Mouse (Mus musculus) forebrain, embryonic 13.5 days (tissue): ENCODE measurements around the gene Arhgap10. TPM values are rescaled to one million over a fixed set of nuclear protein-coding genes. Genes with fewer than 3 reads are reported as not detected.

Source experiments
- ATAC-seq: fragments of 200-750 bp; cut with Nextera tagmentation; 2 replicates; pipeline ENCODE4 v1.8.0; 2017
- H3K27ac ChIP-seq: fragments of 300-500 bp; sonication (generic); 2 replicates; pipeline ENCODE4 v1.5.1; 2015; ENCODE audit warnings: inconsistent platforms, mild to moderate bottlenecking, moderate library complexity
- H3K27me3 ChIP-seq: fragments of 300-500 bp; sonication (generic); 2 replicates; pipeline ENCODE4 v1.6.1; 2015; ENCODE audit warnings: mild to moderate bottlenecking, inconsistent platforms
- H3K36me3 ChIP-seq: fragments of 300-500 bp; sonication (generic); 2 replicates; pipeline ENCODE4 v1.6.1; 2015; ENCODE audit warnings: mild to moderate bottlenecking, inconsistent platforms; ENCODE audit not compliant: poor library complexity, severe bottlenecking
- H3K4me1 ChIP-seq: fragments of 300-500 bp; sonication (generic); 2 replicates; pipeline ENCODE4 v1.6.1; 2015; ENCODE audit warnings: inconsistent platforms
- H3K4me2 ChIP-seq: fragments of 300-500 bp; sonication (generic); 2 replicates; pipeline ENCODE4 v1.6.1; 2015; ENCODE audit warnings: inconsistent platforms, mild to moderate bottlenecking, moderate library complexity
- H3K4me3 ChIP-seq: fragments of 300-500 bp; sonication (generic); 2 replicates; pipeline ENCODE4 v1.5.1; 2015; ENCODE audit warnings: mild to moderate bottlenecking, inconsistent platforms
- H3K9ac ChIP-seq: fragments of 300-500 bp; sonication (generic); 2 replicates; pipeline ENCODE4 v1.6.1; 2015; ENCODE audit warnings: mild to moderate bottlenecking, inconsistent platforms
- H3K9me3 ChIP-seq: fragments of 300-500 bp; sonication (generic); replicated peaks from 2 replicates; pipeline ENCODE4 v1.6.1; 2016; ENCODE audit warnings: inconsistent platforms
- WGBS: fragments of 180-500 bp; shearing (Covaris S2); methylation state at CpG from one replicate; pipeline ENCODE4 v1.1.7; 2015; 5-methylcytosine and 5-hydroxymethylcytosine counted together
- polyA plus RNA-seq: library from polyadenylated mRNA; unstranded; fragments of >200 nt; fragmentation: Nextera tagmentation; extraction: Ambion mirVana; gene quantifications from 2 replicates; pipeline ENCODE4 v1.2.1, GENCODE M21; 2015

Gene Arhgap10
- polyA plus RNA-seq, 1 experiment from 2014 or later = 5.2 TPM

- no peak overlapping the region for H3K4me3 ChIP-seq
- WGBS = 90% methylated on average over 19 of the region's 19 CpGs
- no peaks in the 10 kb centered on the region for H3K27me3 ChIP-seq
- H3K27ac ChIP-seq = no peak overlapping the region
- H3K9me3 ChIP-seq = no peaks in the 10 kb centered on the region
- H3K36me3 ChIP-seq = no peaks in the 10 kb centered on the region
- H3K4me1 ChIP-seq = no peaks in the 10 kb centered on the region
- H3K9ac ChIP-seq = no peak overlapping the region
- ATAC-seq = no peak
- no peak overlapping the region for H3K4me2 ChIP-seq
Measured at GRCm38 (mm10) chr8:77408527-77409215, 109.1 kb downstream of the Arhgap10 start.

- H3K27me3 ChIP-seq = no peaks in the 10 kb centered on the region
- H3K36me3 ChIP-seq = no peaks in the 10 kb centered on the region
- no peak overlapping the region for H3K9ac ChIP-seq
- H3K4me1 ChIP-seq = no peaks in the 10 kb centered on the region
- no peak overlapping the region for H3K4me2 ChIP-seq
- no peak overlapping the region for H3K27ac ChIP-seq
- 77% methylated on average over 13 of the region's 13 CpGs for WGBS
- H3K9me3 ChIP-seq = no peaks in the 10 kb centered on the region
- no peak for ATAC-seq
- H3K4me3 ChIP-seq = no peak overlapping the region
Measured at GRCm38 (mm10) chr8:77406846-77407245, 110.9 kb downstream of the Arhgap10 start.

- H3K27ac ChIP-seq = no peak overlapping the region
- no peak overlapping the region for H3K4me3 ChIP-seq
- H3K36me3 ChIP-seq = no peaks in the 10 kb centered on the region
- no peaks in the 10 kb centered on the region for H3K9me3 ChIP-seq
- no peak overlapping the region for H3K9ac ChIP-seq
- H3K4me2 ChIP-seq = no peak overlapping the region
- H3K4me1 ChIP-seq = no peaks in the 10 kb centered on the region
- no peak for ATAC-seq
- H3K27me3 ChIP-seq = no peaks in the 10 kb centered on the region
- WGBS = 21% methylated on average over 5 of the region's 5 CpGs
Measured at GRCm38 (mm10) chr8:77406444-77406843, 111.3 kb downstream of the Arhgap10 start.

- ATAC-seq = no peak
- H3K4me2 ChIP-seq = no peak overlapping the region
- 79% methylated on average over 6 of the region's 6 CpGs for WGBS
Measured at GRCm38 (mm10) chr8:77404017-77404416, 113.7 kb downstream of the Arhgap10 start.

GRCm38 (mm10) chr8:77401934-77402333 is 115.8 kb downstream of the Arhgap10 start:
- ATAC-seq = no peak

More at GRCm38 (mm10) chr8:77404017-77404416, 113.7 kb downstream of the Arhgap10 start:
- H3K4me3 ChIP-seq = no peak overlapping the region
- H3K9me3 ChIP-seq = no peaks in the 10 kb centered on the region
- H3K4me1 ChIP-seq = no peaks in the 10 kb centered on the region
- no peak overlapping the region for H3K27ac ChIP-seq
- no peaks in the 10 kb centered on the region for H3K36me3 ChIP-seq
- H3K27me3 ChIP-seq = no peaks in the 10 kb centered on the region
- no peak overlapping the region for H3K9ac ChIP-seq

GRCm38 (mm10) chr8:77401140-77401539 is 116.6 kb downstream of the Arhgap10 start:
- H3K4me1 ChIP-seq = no peaks in the 10 kb centered on the region
- no peak overlapping the region for H3K4me3 ChIP-seq
- peaks cover 7% of the 10 kb centered on the region; the same call in 1 of the 2 replicates for H3K36me3 ChIP-seq
- H3K9ac ChIP-seq = no peak overlapping the region
- H3K9me3 ChIP-seq = peaks cover 16% of the 10 kb centered on the region
- H3K27me3 ChIP-seq = no peaks in the 10 kb centered on the region
- no peak for ATAC-seq
- H3K4me2 ChIP-seq = no peak overlapping the region
- H3K27ac ChIP-seq = no peak overlapping the region
- 96% methylated on average over 5 of the region's 5 CpGs for WGBS

More at GRCm38 (mm10) chr8:77401934-77402333, 115.8 kb downstream of the Arhgap10 start:
- Histone ChIP-seq H3K27me3 (no peaks in the 10 kb centered on the region), H3K9ac (no peak overlapping the region), H3K36me3 (peaks cover 7% of the 10 kb centered on the region; the same call in 1 of the 2 replicates), H3K4me3 (no peak overlapping the region), H3K9me3 (peaks cover 8% of the 10 kb centered on the region), H3K27ac (no peak overlapping the region), H3K4me2 (no peak overlapping the region), H3K4me1 (no peaks in the 10 kb centered on the region)
- WGBS = 94% methylated on average over 3 of the region's 3 CpGs

- no peak for ATAC-seq
- Histone ChIP-seq H3K27ac (no peak overlapping the region), H3K36me3 (no peaks in the 10 kb centered on the region), H3K4me1 (peaks cover 3% of the 10 kb centered on the region; the same call in 1 of the 2 replicates), H3K4me2 (no peak overlapping the region), H3K9me3 (no peaks in the 10 kb centered on the region), H3K27me3 (no peaks in the 10 kb centered on the region), H3K4me3 (no peak overlapping the region), H3K9ac (no peak overlapping the region)
- 96% methylated on average over 6 of the region's 6 CpGs for WGBS
Measured at GRCm38 (mm10) chr8:77384080-77384479, 133.7 kb downstream of the Arhgap10 start.

GRCm38 (mm10) chr8:77383671-77384070 is 134.1 kb downstream of the Arhgap10 start:
- H3K9me3 ChIP-seq = no peaks in the 10 kb centered on the region
- no peaks in the 10 kb centered on the region for H3K27me3 ChIP-seq
- H3K4me1 ChIP-seq = peaks cover 3% of the 10 kb centered on the region; the same call in 1 of the 2 replicates
- no peak for ATAC-seq
- WGBS = 89% methylated on average over 8 of the region's 8 CpGs
- H3K36me3 ChIP-seq = no peaks in the 10 kb centered on the region
- H3K27ac ChIP-seq = no peak overlapping the region
- no peak overlapping the region for H3K9ac ChIP-seq
- H3K4me2 ChIP-seq = no peak overlapping the region
- H3K4me3 ChIP-seq = no peak overlapping the region

- no peak overlapping the region for H3K4me2 ChIP-seq
- WGBS = 84% methylated on average over 6 of the region's 6 CpGs
- no peaks in the 10 kb centered on the region for H3K36me3 ChIP-seq
- H3K4me3 ChIP-seq = no peak overlapping the region
- H3K9me3 ChIP-seq = no peaks in the 10 kb centered on the region
- H3K9ac ChIP-seq = no peak overlapping the region
- no peak overlapping the region for H3K27ac ChIP-seq
- no peak for ATAC-seq
- H3K27me3 ChIP-seq = no peaks in the 10 kb centered on the region
- peaks cover 11% of the 10 kb centered on the region for H3K4me1 ChIP-seq
Measured at GRCm38 (mm10) chr8:77380844-77381243, 136.9 kb downstream of the Arhgap10 start.

- Histone ChIP-seq H3K4me2 (no peak overlapping the region), H3K27ac (no peak overlapping the region), H3K9ac (no peak overlapping the region), H3K27me3 (no peaks in the 10 kb centered on the region), H3K36me3 (no peaks in the 10 kb centered on the region), H3K9me3 (no peaks in the 10 kb centered on the region), H3K4me3 (no peak overlapping the region), H3K4me1 (peaks cover 17% of the 10 kb centered on the region)
- WGBS = 59% methylated on average over 11 of the region's 11 CpGs
- ATAC-seq = no peak
Measured at GRCm38 (mm10) chr8:77379300-77379699, 138.5 kb downstream of the Arhgap10 start.

- no peak overlapping the region for H3K27ac ChIP-seq
- H3K4me1 ChIP-seq = peaks cover 17% of the 10 kb centered on the region
- H3K36me3 ChIP-seq = no peaks in the 10 kb centered on the region
- peak; percentile 73 for ATAC-seq
- H3K9me3 ChIP-seq = no peaks in the 10 kb centered on the region
- H3K4me3 ChIP-seq = no peak overlapping the region
- H3K27me3 ChIP-seq = no peaks in the 10 kb centered on the region
- WGBS = 27% methylated on average over 5 of the region's 5 CpGs
- no peak overlapping the region for H3K9ac ChIP-seq
- H3K4me2 ChIP-seq = no peak overlapping the region
Measured at GRCm38 (mm10) chr8:77376451-77376853, 141.3 kb downstream of the Arhgap10 start.

- no peak overlapping the region for H3K4me2 ChIP-seq
- H3K9ac ChIP-seq = no peak overlapping the region
- peaks cover 18% of the 10 kb centered on the region for H3K4me1 ChIP-seq
- 95% methylated on average over 2 of the region's 2 CpGs for WGBS
- no peak for ATAC-seq
- H3K9me3 ChIP-seq = no peaks in the 10 kb centered on the region
- no peaks in the 10 kb centered on the region for H3K27me3 ChIP-seq
- H3K36me3 ChIP-seq = no peaks in the 10 kb centered on the region
- H3K27ac ChIP-seq = no peak overlapping the region
- H3K4me3 ChIP-seq = no peak overlapping the region
Measured at GRCm38 (mm10) chr8:77375999-77376398, 141.8 kb downstream of the Arhgap10 start.

- WGBS = 97% methylated on average over 6 of the region's 6 CpGs
- H3K9me3 ChIP-seq = no peaks in the 10 kb centered on the region
- no peak for ATAC-seq
Measured at GRCm38 (mm10) chr8:77371006-77371405, 146.7 kb downstream of the Arhgap10 start.

More at GRCm38 (mm10) chr8:77371006-77371405, 146.7 kb downstream of the Arhgap10 start:
- no peak overlapping the region for H3K27ac ChIP-seq
- H3K4me1 ChIP-seq = peaks cover 23% of the 10 kb centered on the region
- no peak overlapping the region for H3K9ac ChIP-seq
- H3K27me3 ChIP-seq = no peaks in the 10 kb centered on the region
- no peaks in the 10 kb centered on the region for H3K36me3 ChIP-seq
- H3K4me2 ChIP-seq = no peak overlapping the region
- H3K4me3 ChIP-seq = no peak overlapping the region
